In genomic region chr1:176812491-176813291, GRCm38 (mm10) we compare ENCODE assay signal across 8 mouse cellular contexts. TPM values are rescaled to one million over a fixed set of nuclear protein-coding genes. Genes with fewer than 3 reads are reported as not detected.
DNase-seq lines count a peak whose midpoint lies in the region; ATAC-seq and TF ChIP-seq lines count a peak whose summit lies in the region.

No protein-coding gene starts in this region.

- no peak for TF ChIP-seq CTCF in G1E (IDR thresholded peaks at IDR 0.05; ENCODE audit: low read depth, low read length)
- TF ChIP-seq CTCF in heart, postnatal 0 days (IDR thresholded peaks at IDR 0.05; ENCODE audit: low read depth), result no peak

- peaks cover 14% of the 10 kb centered on the region for H3K4me1 ChIP-seq in heart, embryonic 15.5 days (replicated peaks)
- H3K4me1 ChIP-seq in G1E (ENCODE audit: insufficient read depth, low read depth, low read length), result peaks cover 14% of the 10 kb centered on the region
- H3K4me1 ChIP-seq in heart, postnatal 0 days (ENCODE audit: control insufficient read depth, insufficient read depth), result peaks cover 12% of the 10 kb centered on the region
- peaks cover 6% of the 10 kb centered on the region; the same call in 1 of the 2 replicates for H3K4me1 ChIP-seq in midbrain, embryonic 11.5 days (ENCODE audit: control insufficient read depth, insufficient read depth, low read length)

- peak overlapping the region; percentile 68 for H3K4me2 ChIP-seq in heart, embryonic 15.5 days
- H3K4me2 ChIP-seq in heart, postnatal 0 days (ENCODE audit: low read depth, low read length), result peak overlapping the region; percentile 75
- peak overlapping the region; percentile 54 for H3K4me2 ChIP-seq in midbrain, embryonic 11.5 days

- DNase-seq in heart, adult 18-20 months, result no peak
- DNase-seq in G1E (ENCODE audit: low spot score), result no peak
- DNase-seq in heart, postnatal 0 days (ENCODE audit: low spot score), result no peak
- DNase-seq in midbrain, embryonic 11.5 days (ENCODE audit: low spot score, missing footprints), result no peak
- DNase-seq in frontal cortex, postnatal 25 days (ENCODE audit: low spot score in 2 of 2), result no peak
- DNase-seq in gastrocnemius, postnatal 36 days, result no peak
- no peak for DNase-seq in kidney, postnatal 10 days

- H3K27ac ChIP-seq in heart, embryonic 15.5 days, result peak overlapping the region; percentile 98
- H3K27ac ChIP-seq in heart, postnatal 0 days (ENCODE audit: low read depth), result peak overlapping the region; percentile 95
- H3K27ac ChIP-seq in midbrain, embryonic 11.5 days (ENCODE audit: low read depth, low read length), result peak overlapping the region; percentile 96

- H3K9ac ChIP-seq in heart, embryonic 15.5 days, result peak overlapping the region; percentile 87
- H3K9ac ChIP-seq in heart, postnatal 0 days (replicated peaks; ENCODE audit: low read depth, low read length), result peak overlapping the region; percentile 95
- H3K9ac ChIP-seq in midbrain, embryonic 11.5 days (ENCODE audit: low read length), result peak overlapping the region; percentile 86

- no peaks in the 10 kb centered on the region for H3K9me3 ChIP-seq in heart, embryonic 15.5 days (replicated peaks)
- H3K9me3 ChIP-seq in G1E (replicated peaks), result no peaks in the 10 kb centered on the region
- H3K9me3 ChIP-seq in heart, postnatal 0 days (replicated peaks; ENCODE audit: control insufficient read depth, low read length), result no peaks in the 10 kb centered on the region
- no peaks in the 10 kb centered on the region for H3K9me3 ChIP-seq in midbrain, embryonic 11.5 days (ENCODE audit: control insufficient read depth, low read length)

- intact Hi-C loops in gastrocnemius, postnatal 36 days (cut with DNase I), result no loop called here

- peak overlapping the region; percentile 92 for H3K4me3 ChIP-seq in heart, embryonic 15.5 days
- peak overlapping the region; percentile 93 for H3K4me3 ChIP-seq in G1E (ENCODE audit: low read depth, low read length)
- peak overlapping the region; percentile 99 for H3K4me3 ChIP-seq in heart, postnatal 0 days (ENCODE audit: low read depth, low read length)
- peak overlapping the region; percentile 82 for H3K4me3 ChIP-seq in midbrain, embryonic 11.5 days (ENCODE audit: low read depth, low read length)

- no peak for TF ChIP-seq EP300 in heart, postnatal 0 days (IDR thresholded peaks at IDR 0.05; ENCODE audit: low read depth)

- H3K36me3 ChIP-seq in heart, embryonic 15.5 days, result no peaks in the 10 kb centered on the region
- H3K36me3 ChIP-seq in G1E (replicated peaks), result peaks cover 3% of the 10 kb centered on the region
- H3K36me3 ChIP-seq in heart, postnatal 0 days (replicated peaks; ENCODE audit: control insufficient read depth, insufficient read depth, low read length), result no peaks in the 10 kb centered on the region
- H3K36me3 ChIP-seq in midbrain, embryonic 11.5 days (ENCODE audit: control insufficient read depth, insufficient read depth, low read length), result no peaks in the 10 kb centered on the region

- 12% methylated on average over 11 of the region's 11 CpGs for WGBS in heart, embryonic 15.5 days
- WGBS in heart, postnatal 0 days, result 7% methylated on average over 11 of the region's 11 CpGs
- WGBS in midbrain, embryonic 11.5 days, result 26% methylated on average over 11 of the region's 11 CpGs

- no peaks in the 10 kb centered on the region for H3K27me3 ChIP-seq in heart, embryonic 15.5 days
- H3K27me3 ChIP-seq in G1E (ENCODE audit: insufficient read depth, low read length), result no peaks in the 10 kb centered on the region
- no peaks in the 10 kb centered on the region for H3K27me3 ChIP-seq in heart, postnatal 0 days (ENCODE audit: control insufficient read depth, insufficient read depth, low read length)
- no peaks in the 10 kb centered on the region for H3K27me3 ChIP-seq in midbrain, embryonic 11.5 days (ENCODE audit: control insufficient read depth, insufficient read depth, low read length)

- ATAC-seq in heart, embryonic 15.5 days (replicated peaks; ENCODE audit: insufficient number of reproducible peaks, insufficient read depth, low FRiP score, low read depth), result no peak
- no peak for ATAC-seq in G1E (ENCODE audit: extremely low read depth, insufficient number of reproducible peaks, low FRiP score, poor library complexity, severe bottlenecking)
- ATAC-seq in heart, postnatal 0 days (ENCODE audit: insufficient read depth, low read depth), result no peak
- ATAC-seq in midbrain, embryonic 11.5 days (ENCODE audit: low FRiP score), result no peak

RNA-seq across cellular contexts. Expression of gene Cep170, which starts 1.2 kb away (rescaled TPM):
- polyA plus RNA-seq in heart, embryonic 15.5 days (2015; fragmentation: Nextera tagmentation; extraction: Ambion mirVana), result 19.5 and 20.2 TPM in 2 replicates
- 10 to 100 TPM; 18.4 to 25.2 TPM for total RNA-seq in heart, adult 18-20 months (2021)
- total RNA-seq in G1E (2014; fragmentation: Nextera tagmentation), result 114 and 124 TPM in 2 replicates
- total RNA-seq in G1E (2017), result 61.5 and 75.9 TPM in 2 replicates
- polyA plus RNA-seq in G1E (2012), result 2.0 and 2.5 TPM in 2 replicates
- total RNA-seq in heart, postnatal 0 days (2014; rRNA removed; ENCODE audit: low replicate concordance), result 18.8 and 34.7 TPM in 2 replicates
- polyA plus RNA-seq in heart, postnatal 0 days (2015; fragmentation: Nextera tagmentation; extraction: Ambion mirVana), result 7.1 and 8.5 TPM in 2 replicates
- 69.2 and 80.3 TPM in 2 replicates for polyA plus RNA-seq in midbrain, embryonic 11.5 days (2014; fragmentation: Nextera tagmentation; extraction: Ambion mirVana)
- total RNA-seq in gastrocnemius, postnatal 36 days (2021), result 10 to 100 TPM; 16.0 to 17.3 TPM

RNA-seq across cellular contexts. Expression of gene Sdccag8, which starts 1.8 kb away (rescaled TPM):
- polyA plus RNA-seq in heart, embryonic 15.5 days (2015; fragmentation: Nextera tagmentation; extraction: Ambion mirVana), result 8.6 and 12.7 TPM in 2 replicates
- 1 to 10 TPM; 3.0 to 4.3 TPM for total RNA-seq in heart, adult 18-20 months (2021)
- 11.9 and 12.5 TPM in 2 replicates for total RNA-seq in G1E (2014; fragmentation: Nextera tagmentation)
- total RNA-seq in G1E (2017), result 19.9 and 20.2 TPM in 2 replicates
- polyA plus RNA-seq in G1E (2012), result 2.2 TPM in 2 replicates
- 2.2 and 8.1 TPM in 2 replicates for total RNA-seq in heart, postnatal 0 days (2014; rRNA removed; ENCODE audit: low replicate concordance)
- polyA plus RNA-seq in heart, postnatal 0 days (2015; fragmentation: Nextera tagmentation; extraction: Ambion mirVana), result 5.9 and 7.2 TPM in 2 replicates
- polyA plus RNA-seq in midbrain, embryonic 11.5 days (2014; fragmentation: Nextera tagmentation; extraction: Ambion mirVana), result 29.4 and 30.1 TPM in 2 replicates
- 1 to 10 TPM; 3.0 to 5.7 TPM for total RNA-seq in gastrocnemius, postnatal 36 days (2021)
